Mouse (Mus musculus): ENCODE measurements at regions not wholly inside any gene's neighbourhood (a gene's known extent, or its start where the extent isn't known, plus 50 kb on each side); places are given as distances from the start of the nearest gene placed in this dataset.

- intact Hi-C loops (cut with DNase I): no loop called here
- no peak for DNase-seq (ENCODE audit: low spot score)
Measured at GRCm38 (mm10) chr12:105898580-105899293, 111.3 kb upstream of the Vrk1 start.

GRCm38 (mm10) chr12:105899294-105899909 lies 110.6 kb upstream of the Vrk1 start:
- intact Hi-C loops (cut with DNase I): no loop called here

GRCm38 (mm10) chr12:105900479-105900878 lies 109.5 kb upstream of the Vrk1 start:
- intact Hi-C loops (cut with DNase I): no loop called here
- DNase-seq (ENCODE audit: low spot score): no peak

More at GRCm38 (mm10) chr12:105899294-105899909, 110.6 kb upstream of the Vrk1 start:
- no peak for DNase-seq (ENCODE audit: low spot score)

GRCm38 (mm10) chr12:105903072-105903471 lies 107.0 kb upstream of the Vrk1 start:
- DNase-seq (ENCODE audit: low spot score): no peak
- intact Hi-C loops (cut with DNase I): no loop called here

GRCm38 (mm10) chr12:105906584-105906983 lies 103.4 kb upstream of the Vrk1 start:
- intact Hi-C loops (cut with DNase I): no loop called here
- DNase-seq (ENCODE audit: low spot score): no peak

GRCm38 (mm10) chr12:105907851-105908620 lies 102.0 kb upstream of the Vrk1 start:
- intact Hi-C loops (cut with DNase I): no loop called here
- DNase-seq (ENCODE audit: low spot score): no peak

- DNase-seq (ENCODE audit: low spot score): no peak
- intact Hi-C loops (cut with DNase I): no loop called here
Measured at GRCm38 (mm10) chr12:105911556-105911955, 98.5 kb upstream of the Vrk1 start.

GRCm38 (mm10) chr12:105917388-105917963 lies 92.6 kb upstream of the Vrk1 start:
- no peak for DNase-seq (ENCODE audit: low spot score)
- intact Hi-C loops (cut with DNase I): no loop called here

- intact Hi-C loops (cut with DNase I): no loop called here
- DNase-seq (ENCODE audit: low spot score): no peak
Measured at GRCm38 (mm10) chr12:105918775-105919174, 91.3 kb upstream of the Vrk1 start.

GRCm38 (mm10) chr12:105927210-105927609 lies 82.8 kb upstream of the Vrk1 start:
- no peak for DNase-seq (ENCODE audit: low spot score)
- intact Hi-C loops (cut with DNase I): no loop called here

GRCm38 (mm10) chr12:105929456-105929921 lies 80.5 kb upstream of the Vrk1 start:
- intact Hi-C loops (cut with DNase I): no loop called here
- DNase-seq (ENCODE audit: low spot score): no peak

GRCm38 (mm10) chr12:105935441-105935880 lies 74.6 kb upstream of the Vrk1 start:
- no peak for DNase-seq (ENCODE audit: low spot score)
- intact Hi-C loops (cut with DNase I): no loop called here

- intact Hi-C loops (cut with DNase I): no loop called here
- no peak for DNase-seq (ENCODE audit: low spot score)
Measured at GRCm38 (mm10) chr12:105936812-105937530, 73.1 kb upstream of the Vrk1 start.

GRCm38 (mm10) chr12:105942136-105943076 lies 67.6 kb upstream of the Vrk1 start:
- intact Hi-C loops (cut with DNase I): no loop called here
- no peak for DNase-seq (ENCODE audit: low spot score)

GRCm38 (mm10) chr12:105943077-105943433 lies 67.0 kb upstream of the Vrk1 start:
- intact Hi-C loops (cut with DNase I): no loop called here
- no peak for DNase-seq (ENCODE audit: low spot score)

GRCm38 (mm10) chr12:105947332-105947731 lies 62.7 kb upstream of the Vrk1 start:
- DNase-seq (ENCODE audit: low spot score): no peak
- intact Hi-C loops (cut with DNase I): no loop called here

- DNase-seq (ENCODE audit: low spot score): no peak
- intact Hi-C loops (cut with DNase I): no loop called here
Measured at GRCm38 (mm10) chr12:105948322-105948721, 61.7 kb upstream of the Vrk1 start.

GRCm38 (mm10) chr12:105955764-105956290 lies 54.2 kb upstream of the Vrk1 start:
- intact Hi-C loops (cut with DNase I): no loop called here
- DNase-seq (ENCODE audit: low spot score): no peak

GRCm38 (mm10) chr12:105959756-105960155 lies 50.3 kb upstream of the Vrk1 start:
- intact Hi-C loops (cut with DNase I): loop anchor here (5.0 kb wide), 1 partner anchor 98 kb away; no protein-coding TSS in a partner anchor
- no peak for DNase-seq (ENCODE audit: low spot score)
